Mouse (Mus musculus) midbrain, postnatal 0 days (tissue): ENCODE measurements around the gene 4930404N11Rik. TPM values are rescaled to one million over a fixed set of nuclear protein-coding genes. Genes with fewer than 3 reads are reported as not detected.

Experiments
- ATAC-seq: fragments of 200-750 bp; cut with Nextera tagmentation; 2 replicates; pipeline ENCODE4 v1.8.0; 2017; ENCODE audit warnings: moderate number of reproducible peaks, mild to moderate bottlenecking, moderate TSS enrichment, moderate library complexity; ENCODE audit not compliant: low FRiP score
- DNase-seq: peaks from one replicate; pipeline ENCODE4 v3.0.0-alpha.2; 2015; ENCODE audit warnings: low spot score
- H3K27ac ChIP-seq: fragments of 300-500 bp; sonication (generic); 2 replicates; pipeline ENCODE4 v1.5.1; 2014; ENCODE audit warnings: low read depth, mild to moderate bottlenecking, low read length, mixed read lengths
- H3K27me3 ChIP-seq: fragments of 300-500 bp; sonication (generic); 2 replicates; pipeline ENCODE4 v1.6.1; 2014; ENCODE audit warnings: low read length, control low read depth, mixed read lengths; ENCODE audit not compliant: insufficient read depth
- H3K36me3 ChIP-seq: fragments of 300-500 bp; sonication (generic); 2 replicates; pipeline ENCODE4 v1.6.1; 2014; ENCODE audit warnings: low read length, control low read depth, mixed read lengths; ENCODE audit not compliant: insufficient read depth
- H3K4me1 ChIP-seq: fragments of 300-500 bp; sonication (generic); 2 replicates; pipeline ENCODE4 v1.6.1; 2014; ENCODE audit warnings: mild to moderate bottlenecking, control low read depth, antibody characterized with exemption, low read length, mixed read lengths; ENCODE audit not compliant: insufficient read depth
- H3K4me2 ChIP-seq: fragments of 300-500 bp; sonication (generic); 2 replicates; pipeline ENCODE4 v1.6.1; 2014; ENCODE audit warnings: low read depth, mild to moderate bottlenecking, low read length, mixed read lengths; ENCODE audit not compliant: poor library complexity, severe bottlenecking
- H3K4me3 ChIP-seq: fragments of 300-500 bp; sonication (generic); 2 replicates; pipeline ENCODE4 v1.5.1; 2014; ENCODE audit warnings: low read depth, mild to moderate bottlenecking, low read length, moderate library complexity
- H3K9ac ChIP-seq: fragments of 300-500 bp; sonication (generic); replicated peaks from 2 replicates; pipeline ENCODE4 v1.6.1; 2014; ENCODE audit warnings: mild to moderate bottlenecking, low read length, moderate library complexity, mixed read lengths; ENCODE audit not compliant: poor library complexity, severe bottlenecking
- H3K9me3 ChIP-seq: fragments of 300-500 bp; sonication (generic); 2 replicates; pipeline ENCODE4 v1.6.1; 2016; ENCODE audit warnings: low read length, control low read depth
- CTCF ChIP-seq: IDR thresholded peaks from 2 replicates; pipeline ENCODE4 v1.5.1; 2016; ENCODE audit warnings: antibody characterized with exemption, mild to moderate bottlenecking
- WGBS: fragments of 180-500 bp; shearing (Covaris S2); extraction: QIAGEN DNeasy Blood & Tissue Kit; methylation state at CpG from one replicate; pipeline ENCODE4 v1.1.7; 2014; 5-methylcytosine and 5-hydroxymethylcytosine counted together
- polyA plus RNA-seq: library from polyadenylated mRNA; unstranded; fragments of >200 nt; fragmentation: Nextera tagmentation; extraction: Ambion mirVana; gene quantifications from 2 replicates; pipeline ENCODE4 v1.2.1, GENCODE M21; 2015
- total RNA-seq: library from RNA; depleted of rRNA; stranded (reverse); fragments of >200 nt; gene quantifications from 2 replicates; pipeline ENCODE4 v1.2.3, GENCODE M21; 2014

4930404N11Rik gene
- total and polyA plus RNA-seq, 2 experiments from 2014 or later, result 0.47 TPM; not detected in 1

GRCm38 (mm10) chr10:81387716-81388115 is 22.1 kb upstream of the 4930404N11Rik start:
- H3K4me2 ChIP-seq, result no peak overlapping the region
- H3K9ac ChIP-seq, result no peak overlapping the region
- H3K36me3 ChIP-seq, result peaks cover 34% of the 10 kb centered on the region
- peaks cover 10% of the 10 kb centered on the region for H3K4me1 ChIP-seq
- no peak overlapping the region for H3K4me3 ChIP-seq
- H3K27me3 ChIP-seq, result no peaks in the 10 kb centered on the region
- ATAC-seq, result no peak
- 95% methylated on average over 20 of the region's 20 CpGs for WGBS
- no peak for DNase-seq
- no peak for TF ChIP-seq CTCF
- no peaks in the 10 kb centered on the region for H3K9me3 ChIP-seq
- H3K27ac ChIP-seq, result no peak overlapping the region

GRCm38 (mm10) chr10:81385603-81386306 is 20.1 kb upstream of the 4930404N11Rik start:
- Histone ChIP-seq H3K4me2 (peak overlapping the region; percentile 83), H3K27ac (no peak overlapping the region), H3K36me3 (peaks cover 31% of the 10 kb centered on the region), H3K4me1 (peaks cover 10% of the 10 kb centered on the region), H3K9me3 (no peaks in the 10 kb centered on the region), H3K27me3 (no peaks in the 10 kb centered on the region), H3K9ac (no peak overlapping the region), H3K4me3 (peak overlapping the region; percentile 86; the same call in 1 of the 2 replicates)
- WGBS, result 77% methylated on average over 22 of the region's 22 CpGs
- TF ChIP-seq CTCF, result no peak
- DNase-seq (no peak), ATAC-seq (no peak)

GRCm38 (mm10) chr10:81384605-81384982 is 19.0 kb upstream of the 4930404N11Rik start:
- peak overlapping the region; percentile 83 for H3K4me2 ChIP-seq
- peaks cover 10% of the 10 kb centered on the region for H3K4me1 ChIP-seq
- peaks cover 31% of the 10 kb centered on the region for H3K36me3 ChIP-seq
- DNase-seq, result no peak
- WGBS, result 0% methylated on average over 19 of the region's 19 CpGs
- no peak for TF ChIP-seq CTCF
- H3K9me3 ChIP-seq, result no peaks in the 10 kb centered on the region
- ATAC-seq, result peak; percentile 24
- H3K27me3 ChIP-seq, result no peaks in the 10 kb centered on the region
- peak overlapping the region; percentile 86 for H3K4me3 ChIP-seq
- H3K9ac ChIP-seq, result peak overlapping the region; percentile 93
- peak overlapping the region; percentile 91 for H3K27ac ChIP-seq

DNA sequence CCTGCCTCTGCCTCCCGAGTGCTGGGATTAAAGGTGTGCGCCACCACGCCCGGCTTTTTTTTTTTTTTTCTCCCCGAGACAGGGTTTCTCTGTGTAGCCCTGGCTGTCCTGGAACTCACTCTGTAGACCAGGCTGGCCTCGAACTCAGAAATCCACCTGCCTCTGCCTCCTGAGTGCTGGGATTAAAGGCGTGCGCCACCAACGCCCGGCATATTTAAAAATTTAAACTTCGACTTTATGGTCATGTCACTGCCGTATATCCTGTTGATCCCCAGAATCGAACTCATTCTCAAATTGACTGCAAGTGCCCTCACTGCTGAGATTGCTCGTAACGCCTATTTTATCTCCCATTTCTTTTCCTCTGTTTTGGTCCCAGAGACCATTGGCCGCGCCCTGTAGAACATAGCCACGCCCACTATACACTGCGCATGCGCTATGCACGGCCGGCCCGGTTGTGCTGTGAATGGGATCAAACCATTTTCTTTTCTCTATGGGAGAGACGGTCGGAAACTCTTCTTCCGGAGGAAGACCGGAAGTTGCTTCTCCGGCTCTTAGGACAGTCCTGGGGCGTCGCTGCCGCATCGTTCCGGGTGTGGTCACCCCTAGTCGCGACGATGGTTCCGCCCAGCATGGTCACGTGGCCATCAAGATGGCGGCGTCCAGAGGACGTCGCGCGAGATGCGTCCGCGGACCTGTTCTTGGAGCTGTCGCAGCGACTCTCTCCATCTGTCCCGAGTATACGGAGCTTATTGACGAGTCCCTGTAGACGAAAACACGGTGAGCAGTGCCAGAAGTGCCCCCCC is 18.4 kb upstream of the 4930404N11Rik start, which contains the start of the genes Dohh and Gm48551:
Gene Dohh, plus strand, starts transcription at position 627 of the 803 bp plus-strand sequence.
Gene Gm48551, plus strand, starts transcription at position 665 of the 803 bp plus-strand sequence.
- Histone ChIP-seq H3K36me3 (peaks cover 28% of the 10 kb centered on the region), H3K27ac (peak within 1 kb of the TSS; percentile 91), H3K4me3 (peak within 1 kb of the TSS; percentile 86), H3K4me1 (peaks cover 10% of the 10 kb centered on the region), H3K9me3 (no peaks in the 10 kb centered on the region), H3K27me3 (no peaks in the 10 kb centered on the region), H3K9ac (peak within 1 kb of the TSS; percentile 93), H3K4me2 (peak within 1 kb of the TSS; percentile 83)
- ATAC-seq, result peak; percentile 93
- peak; percentile 21 for TF ChIP-seq CTCF
- WGBS, result 4% methylated on average over 51 of the region's 54 CpGs
- peak; percentile 100 for DNase-seq

DNA sequence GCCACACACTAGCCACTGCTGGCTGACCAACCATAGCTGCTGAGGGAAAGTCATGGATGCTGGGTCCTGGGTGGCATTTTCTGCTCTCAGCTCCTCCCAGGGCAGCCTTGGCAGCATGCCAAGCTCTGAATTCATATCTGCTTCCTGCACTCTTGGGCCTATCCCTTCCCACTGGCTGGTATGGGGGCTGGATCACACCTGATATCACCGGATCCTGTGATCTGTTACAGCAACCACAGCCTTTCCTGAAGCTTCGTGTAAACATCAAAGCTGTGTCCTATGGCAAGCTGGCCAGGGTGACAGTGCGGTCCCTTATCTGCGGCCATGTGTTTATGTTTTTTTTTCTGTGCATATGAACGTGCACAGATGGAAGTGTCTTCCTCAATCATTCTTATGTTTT is 16.4 kb upstream of the 4930404N11Rik start:
- H3K9ac ChIP-seq, result no peak overlapping the region
- no peaks in the 10 kb centered on the region for H3K27me3 ChIP-seq
- peaks cover 15% of the 10 kb centered on the region for H3K4me1 ChIP-seq
- peaks cover 10% of the 10 kb centered on the region for H3K36me3 ChIP-seq
- no peak overlapping the region for H3K4me3 ChIP-seq
- WGBS, result 93% methylated on average over 5 of the region's 5 CpGs
- DNase-seq (no peak), ATAC-seq (no peak)
- H3K27ac ChIP-seq, result no peak overlapping the region
- TF ChIP-seq CTCF, result no peak
- H3K9me3 ChIP-seq, result no peaks in the 10 kb centered on the region
- no peak overlapping the region for H3K4me2 ChIP-seq
